Mouse (Mus musculus) kidney, embryonic 16.5 days (tissue): ENCODE data around the gene Ccl21a. TPM values are rescaled to one million over a fixed set of nuclear protein-coding genes. Genes with fewer than 3 reads are reported as not detected.
"Not testable (repeated sequence)": the region's sequence is repeated elsewhere in the genome, so short reads cannot be mapped to it uniquely, and the experiment has no call there.

Source experiments
- ATAC-seq: fragments of 200-750 bp; cut with Nextera tagmentation; 2 replicates; pipeline ENCODE4 v1.8.0; 2017; ENCODE audit warnings: moderate TSS enrichment; ENCODE audit not compliant: low FRiP score, low TSS enrichment
- H3K27ac ChIP-seq: fragments of 300-500 bp; sonication (generic); 2 replicates; pipeline ENCODE4 v1.5.1; 2014; ENCODE audit warnings: low read length
- H3K27me3 ChIP-seq: fragments of 300-500 bp; sonication (generic); 2 replicates; pipeline ENCODE4 v1.6.1; 2014; ENCODE audit warnings: low read length, control low read depth, mixed read lengths; ENCODE audit not compliant: insufficient read depth
- H3K36me3 ChIP-seq: fragments of 300-500 bp; sonication (generic); 2 replicates; pipeline ENCODE4 v1.6.1; 2014; ENCODE audit warnings: low read length, control low read depth, mixed read lengths; ENCODE audit not compliant: insufficient read depth
- H3K4me1 ChIP-seq: fragments of 300-500 bp; sonication (generic); 2 replicates; pipeline ENCODE4 v1.6.1; 2014; ENCODE audit warnings: low read length, control low read depth, mixed read lengths; ENCODE audit not compliant: insufficient read depth
- H3K4me2 ChIP-seq: fragments of 300-500 bp; sonication (generic); replicated peaks from 2 replicates; pipeline ENCODE4 v1.6.1; 2014; ENCODE audit warnings: low read depth, low read length
- H3K4me3 ChIP-seq: fragments of 300-500 bp; sonication (generic); 2 replicates; pipeline ENCODE4 v1.5.1; 2014; ENCODE audit warnings: mild to moderate bottlenecking, low read length
- H3K9ac ChIP-seq: fragments of 300-500 bp; sonication (generic); replicated peaks from 2 replicates; pipeline ENCODE4 v1.6.1; 2014; ENCODE audit warnings: low read length
- H3K9me3 ChIP-seq: fragments of 300-500 bp; sonication (generic); 2 replicates; pipeline ENCODE4 v1.6.1; 2016; ENCODE audit warnings: low read length, control low read depth
- WGBS: fragments of 180-500 bp; shearing (Covaris S2); extraction: QIAGEN DNeasy Blood & Tissue Kit; methylation state at CpG from one replicate; pipeline ENCODE4 v1.1.7; 2014; 5-methylcytosine and 5-hydroxymethylcytosine counted together
- polyA plus RNA-seq: library from polyadenylated mRNA; unstranded; fragments of >200 nt; fragmentation: Nextera tagmentation; extraction: Ambion mirVana; gene quantifications from 2 replicates; pipeline ENCODE4 v1.2.1, GENCODE M21; 2015

Gene Ccl21a
- 68.5 and 77.1 TPM in 2 replicates for polyA plus RNA-seq

DNA sequence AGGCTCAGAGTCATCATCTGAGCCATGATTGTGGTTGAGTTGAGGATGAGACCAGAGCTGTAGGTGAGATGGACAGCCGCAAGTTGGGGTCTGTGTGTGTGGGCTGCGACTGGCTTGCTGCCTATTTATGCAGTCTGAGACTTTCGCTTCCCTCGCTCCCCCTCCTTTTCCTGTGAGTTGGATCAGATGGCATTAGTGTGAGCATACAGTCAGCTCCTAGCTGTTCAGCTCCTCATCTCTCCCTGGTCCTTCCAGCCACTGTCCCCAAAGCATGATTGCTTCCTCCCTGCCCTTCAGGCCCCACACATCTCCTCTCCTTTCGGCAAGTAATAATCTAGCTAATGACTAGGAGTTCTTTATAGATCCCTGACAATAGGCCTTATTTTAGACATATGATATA, at the start of gene Ccl21a:
TSS of gene Ccl21a (minus strand) at position 101 of the 400 bp plus-strand sequence.
- ATAC-seq, H3K9ac ChIP-seq, H3K9me3 ChIP-seq, H3K4me2 ChIP-seq, H3K4me3 ChIP-seq, H3K36me3 ChIP-seq, H3K27ac ChIP-seq, H3K4me1 ChIP-seq, H3K27me3 ChIP-seq: not testable (repeated sequence)
- WGBS: no CpG with 5 or more reads among the region's 5 CpGs

DNA sequence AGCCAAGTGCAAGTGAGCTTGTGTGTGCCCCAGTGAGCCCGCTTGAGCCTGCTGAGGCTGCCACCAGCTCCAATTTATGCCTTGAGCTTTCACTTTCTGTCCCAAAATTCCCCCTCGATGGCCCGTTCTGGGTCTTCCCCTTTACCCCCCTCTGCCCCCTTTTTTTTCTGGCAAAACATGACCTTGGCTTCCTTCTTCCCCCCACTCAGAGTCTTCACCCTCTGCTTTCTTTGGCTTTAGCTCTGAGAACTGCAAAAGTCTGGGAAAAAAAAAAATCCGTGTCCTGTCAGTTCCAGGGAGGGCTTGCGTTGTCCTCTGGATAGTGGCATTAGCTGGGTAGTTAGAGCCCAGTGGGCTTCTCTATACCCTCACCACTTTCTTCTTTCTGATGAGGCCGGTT, 17.3 kb downstream of the Ccl21a start, which contains the start of gene Ccl19:
TSS of gene Ccl19 (minus strand) at position 101 of the 400 bp plus-strand sequence.
- no CpG with 5 or more reads among the region's 6 CpGs for WGBS
- not testable (repeated sequence) for H3K9me3 ChIP-seq, H3K4me2 ChIP-seq, H3K27ac ChIP-seq, H3K4me1 ChIP-seq, H3K27me3 ChIP-seq, H3K4me3 ChIP-seq, H3K9ac ChIP-seq, ATAC-seq, H3K36me3 ChIP-seq

GRCm38 (mm10) chr4:42735245-42735644, 38.5 kb downstream of the Ccl21a start, which contains the start of gene 4930578G10Rik:
Gene 4930578G10Rik, plus strand, starts transcription at chr4:42735545.
- H3K27me3 ChIP-seq, H3K4me3 ChIP-seq, H3K4me1 ChIP-seq, H3K9ac ChIP-seq, H3K4me2 ChIP-seq, H3K9me3 ChIP-seq, ATAC-seq, H3K36me3 ChIP-seq, H3K27ac ChIP-seq: not testable (repeated sequence)
- WGBS: no CpG with 5 or more reads among the region's 13 CpGs

Other genes with a start within 250 kb of the Ccl21a start
- gene Fam205a2, start 245.8 kb downstream of the Ccl21a start, polyA plus RNA-seq: not detected in 2 replicates
- 0.64 and 0.65 TPM in 2 replicates for gene Gm10591, start 161.8 kb downstream of the Ccl21a start, polyA plus RNA-seq
- 0.26 and 0.30 TPM in 2 replicates for gene Gm2564, start 144.3 kb downstream of the Ccl21a start, polyA plus RNA-seq
- gene Ccl27b, start 118.7 kb downstream of the Ccl21a start, polyA plus RNA-seq: not detected in 2 replicates
- not detected in 2 replicates for gene Il11ra2, start 112.1 kb downstream of the Ccl21a start, polyA plus RNA-seq
- 0.45 TPM in 1 of 2 replicates, not detected in the other for gene 4930578G10Rik, start 38.4 kb downstream of the Ccl21a start, polyA plus RNA-seq
- gene Ccl19, start 17.4 kb downstream of the Ccl21a start, polyA plus RNA-seq: 0.54 TPM in 1 of 2 replicates, not detected in the other
- not detected in 2 replicates for gene Fam205a1, start 79.9 kb upstream of the Ccl21a start, polyA plus RNA-seq
- 0.06 and 0.14 TPM in 2 replicates for gene Gm12394, start 82.8 kb upstream of the Ccl21a start, polyA plus RNA-seq
- 0.17 and 0.28 TPM in 2 replicates for gene Fam205c, start 100.2 kb upstream of the Ccl21a start, polyA plus RNA-seq
- 0.44 and 0.79 TPM in 2 replicates for gene Phf24, start 142.7 kb upstream of the Ccl21a start, polyA plus RNA-seq
- 7.3 and 7.5 TPM in 2 replicates for gene Dnajb5, start 175.8 kb upstream of the Ccl21a start, polyA plus RNA-seq
- gene 1700022I11Rik, start 195.6 kb upstream of the Ccl21a start, polyA plus RNA-seq: 0.39 and 1.7 TPM in 2 replicates
- 560 and 578 TPM in 2 replicates for gene Vcp, start 226.5 kb upstream of the Ccl21a start, polyA plus RNA-seq
- 19.5 and 20.6 TPM in 2 replicates for gene Fancg, start 236.5 kb upstream of the Ccl21a start, polyA plus RNA-seq